Mouse (Mus musculus) stomach, postnatal 0 days (tissue): ENCODE measurements around the gene BC004004. TPM values are rescaled to one million over a fixed set of nuclear protein-coding genes. Genes with fewer than 3 reads are reported as not detected.

Source experiments
- ATAC-seq: fragments of 200-750 bp; cut with Nextera tagmentation; 2 replicates; pipeline ENCODE4 v1.8.0; 2017; ENCODE audit not compliant: low FRiP score, low TSS enrichment
- DNase-seq: peaks from one replicate; pipeline ENCODE4 v3.0.0-alpha.2; 2016; ENCODE audit warnings: low spot score
- H3K27ac ChIP-seq: fragments of 300-500 bp; sonication (generic); replicated peaks from 2 replicates; pipeline ENCODE4 v1.5.1; 2014; ENCODE audit warnings: mild to moderate bottlenecking, control low read depth
- H3K27me3 ChIP-seq: fragments of 300-500 bp; sonication (generic); 2 replicates; pipeline ENCODE4 v1.6.1; 2014; ENCODE audit warnings: low read length; ENCODE audit not compliant: control insufficient read depth, insufficient read depth
- H3K36me3 ChIP-seq: fragments of 300-500 bp; sonication (generic); 2 replicates; pipeline ENCODE4 v1.6.1; 2014; ENCODE audit warnings: low read length, mixed read lengths; ENCODE audit not compliant: control insufficient read depth, insufficient read depth
- H3K4me1 ChIP-seq: fragments of 300-500 bp; sonication (generic); replicated peaks from 2 replicates; pipeline ENCODE4 v1.6.1; 2014; ENCODE audit warnings: antibody characterized with exemption; ENCODE audit not compliant: control insufficient read depth, insufficient read depth
- H3K4me2 ChIP-seq: fragments of 300-500 bp; sonication (generic); replicated peaks from 2 replicates; pipeline ENCODE4 v1.6.1; 2014; ENCODE audit warnings: low read depth, mild to moderate bottlenecking, control low read depth, moderate library complexity
- H3K4me3 ChIP-seq: fragments of 300-500 bp; sonication (generic); 2 replicates; pipeline ENCODE4 v1.5.1; 2014; ENCODE audit warnings: low read depth, low read length, control low read depth
- H3K9ac ChIP-seq: fragments of 300-500 bp; sonication (generic); 2 replicates; pipeline ENCODE4 v1.6.1; 2014; ENCODE audit warnings: mild to moderate bottlenecking, low read length, control low read depth, mixed read lengths
- H3K9me3 ChIP-seq: fragments of 300-500 bp; sonication (generic); 2 replicates; pipeline ENCODE4 v1.6.1; 2016; ENCODE audit warnings: low read length; ENCODE audit not compliant: control insufficient read depth
- CTCF ChIP-seq: IDR thresholded peaks from 2 replicates; pipeline ENCODE4 v1.5.1; 2016; ENCODE audit warnings: antibody characterized with exemption, low read depth, mild to moderate bottlenecking, moderate library complexity
- EP300 ChIP-seq: optimal IDR thresholded peaks from 2 replicates; pipeline ENCODE3; 2016; ENCODE audit warnings: antibody characterized with exemption
- WGBS: fragments of 180-500 bp; shearing (Covaris S2); extraction: QIAGEN DNeasy Blood & Tissue Kit; methylation state at CpG from one replicate; pipeline ENCODE4 v1.1.7; 2014; 5-methylcytosine and 5-hydroxymethylcytosine counted together
- polyA plus RNA-seq: library from polyadenylated mRNA; unstranded; fragments of >200 nt; fragmentation: Nextera tagmentation; extraction: Ambion mirVana; gene quantifications from 2 replicates; pipeline ENCODE4 v1.2.1, GENCODE M21; 2015

The BC004004 gene
- polyA plus RNA-seq, 1 experiment from 2014 or later = 97.2 TPM

DNA sequence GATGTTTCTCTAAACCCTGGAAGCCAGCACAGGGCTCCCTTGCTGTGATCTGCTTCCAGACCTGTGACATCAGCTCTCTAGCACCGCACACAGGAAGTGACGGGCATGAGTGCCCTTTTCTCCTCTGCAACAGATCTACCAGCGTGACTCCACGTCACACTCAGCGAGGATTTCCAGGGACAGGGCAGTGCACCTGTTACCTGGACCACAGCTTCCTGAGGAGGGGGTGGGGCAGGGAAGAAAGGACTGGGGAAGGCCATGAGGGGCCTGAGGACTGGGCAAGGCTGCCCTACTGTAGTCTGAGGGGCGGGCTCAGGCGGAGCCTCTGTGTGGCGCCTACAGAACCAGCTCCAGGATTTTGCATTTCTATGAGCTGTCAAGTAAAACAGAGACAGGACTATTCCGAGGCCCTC, 73.0 kb downstream of the BC004004 start:
- Histone ChIP-seq H3K27me3 (no peaks in the 10 kb centered on the region), H3K4me2 (peak overlapping the region; percentile 25; the same call in 1 of the 2 replicates), H3K9ac (peak overlapping the region; percentile 35; the same call in 1 of the 2 replicates), H3K27ac (peak overlapping the region; percentile 88), H3K4me3 (no peak overlapping the region), H3K4me1 (peaks cover 2% of the 10 kb centered on the region; the same call in 1 of the 2 replicates), H3K9me3 (no peaks in the 10 kb centered on the region), H3K36me3 (peaks cover 17% of the 10 kb centered on the region)
- TF ChIP-seq EP300 (no peak), CTCF (peak; percentile 58)
- 23% methylated on average over 9 of the region's 9 CpGs for WGBS
- DNase-seq (peak; percentile 66), ATAC-seq (peak; percentile 55)

- H3K9me3 ChIP-seq = no peaks in the 10 kb centered on the region
- H3K27me3 ChIP-seq = no peaks in the 10 kb centered on the region
- WGBS = 36% methylated on average over 13 of the region's 13 CpGs
- peaks cover 17% of the 10 kb centered on the region for H3K36me3 ChIP-seq
- TF ChIP-seq CTCF (no peak), EP300 (no peak)
- ATAC-seq (peak; percentile 55), DNase-seq (peak; percentile 50)
- peak overlapping the region; percentile 35; the same call in 1 of the 2 replicates for H3K9ac ChIP-seq
- H3K4me3 ChIP-seq = no peak overlapping the region
- peak overlapping the region; percentile 88 for H3K27ac ChIP-seq
- peaks cover 2% of the 10 kb centered on the region; the same call in 1 of the 2 replicates for H3K4me1 ChIP-seq
- H3K4me2 ChIP-seq = peak overlapping the region; percentile 25; the same call in 1 of the 2 replicates
These were observed 73.7 kb downstream of the BC004004 start for GRCm38 (mm10) chr17:29342010-29342910.

- DNase-seq = no peak
- H3K27ac ChIP-seq = no peak overlapping the region
- WGBS = 78% methylated on average over 5 of the region's 5 CpGs
These were observed 74.7 kb downstream of the BC004004 start for GRCm38 (mm10) chr17:29343241-29343640.

DNA sequence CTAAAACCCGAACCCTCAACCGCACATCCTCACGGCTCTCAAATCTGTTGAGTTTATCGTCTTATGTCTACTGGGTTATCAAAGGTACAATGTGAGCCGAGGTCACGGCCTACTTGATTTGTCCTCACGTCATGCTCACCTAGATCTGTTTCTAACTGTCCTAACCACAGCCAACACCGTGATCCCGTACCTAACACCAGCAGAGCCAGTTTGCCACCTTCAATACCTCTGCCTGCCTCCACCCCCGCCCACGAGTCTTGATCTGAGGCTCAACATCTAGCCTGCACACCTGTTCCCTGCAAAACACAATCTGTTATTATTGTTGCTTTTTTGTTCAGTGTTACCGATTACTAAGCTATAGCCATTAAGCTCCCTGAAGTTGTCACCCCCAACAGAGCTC, 76.7 kb downstream of the BC004004 start:
- H3K36me3 ChIP-seq = no peaks in the 10 kb centered on the region
- no peak overlapping the region for H3K4me3 ChIP-seq
- no peaks in the 10 kb centered on the region for H3K27me3 ChIP-seq
- no peaks in the 10 kb centered on the region for H3K9me3 ChIP-seq
- no peak overlapping the region for H3K9ac ChIP-seq
- no peak overlapping the region for H3K27ac ChIP-seq
- ATAC-seq (no peak), DNase-seq (no peak)
- no peak overlapping the region for H3K4me2 ChIP-seq
- TF ChIP-seq EP300 (no peak), CTCF (no peak)
- 87% methylated on average over 12 of the region's 12 CpGs for WGBS
- H3K4me1 ChIP-seq = peaks cover 2% of the 10 kb centered on the region; the same call in 1 of the 2 replicates

More at GRCm38 (mm10) chr17:29343241-29343640, 74.7 kb downstream of the BC004004 start:
- TF ChIP-seq CTCF (no peak), EP300 (no peak)
- Histone ChIP-seq H3K27me3 (no peaks in the 10 kb centered on the region), H3K4me1 (peaks cover 2% of the 10 kb centered on the region; the same call in 1 of the 2 replicates), H3K36me3 (peaks cover 11% of the 10 kb centered on the region), H3K4me2 (no peak overlapping the region), H3K4me3 (no peak overlapping the region), H3K9me3 (no peaks in the 10 kb centered on the region), H3K9ac (no peak overlapping the region)
- no peak for ATAC-seq

DNA sequence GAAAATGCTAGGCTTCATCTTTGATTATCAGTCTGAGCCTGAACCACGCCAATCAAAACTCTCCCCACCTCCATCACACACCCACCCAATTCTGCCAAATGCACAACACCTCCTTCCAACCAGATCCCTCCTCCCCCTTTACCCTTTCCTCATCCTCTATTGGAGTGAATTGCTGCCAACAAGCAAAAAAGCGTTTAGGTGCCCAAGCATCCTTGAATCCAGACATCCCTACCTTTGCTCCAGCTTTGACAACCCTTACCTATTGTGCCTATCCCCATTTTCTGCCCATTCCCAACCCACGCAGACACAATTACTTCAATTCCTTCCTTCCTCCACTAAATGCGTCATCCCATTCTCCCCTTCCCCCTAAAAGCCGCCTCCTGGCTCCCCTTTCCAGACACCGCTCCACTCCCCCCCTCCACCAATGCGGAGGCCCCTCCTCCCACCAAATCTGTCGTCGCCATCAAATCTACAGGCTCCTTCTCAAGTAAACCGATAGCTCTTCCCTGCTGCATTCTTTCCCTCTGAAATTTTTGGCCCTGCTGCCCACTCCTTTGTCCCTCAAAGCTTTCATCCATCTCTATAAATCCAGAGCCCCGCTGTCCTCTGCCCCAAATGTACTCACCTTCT, 78.0 kb downstream of the BC004004 start:
- Histone ChIP-seq H3K4me2 (peak overlapping the region; percentile 68), H3K4me3 (peak overlapping the region; percentile 93), H3K9me3 (no peaks in the 10 kb centered on the region), H3K27ac (peak overlapping the region; percentile 95), H3K9ac (peak overlapping the region; percentile 93), H3K27me3 (no peaks in the 10 kb centered on the region), H3K4me1 (peaks cover 2% of the 10 kb centered on the region; the same call in 1 of the 2 replicates), H3K36me3 (no peaks in the 10 kb centered on the region)
- 5% methylated on average over 11 of the region's 11 CpGs for WGBS
- ATAC-seq (no peak), DNase-seq (peak; percentile 49)
- TF ChIP-seq CTCF = no peak
- TF ChIP-seq EP300 = no peak
